Mouse (Mus musculus): ENCODE measurements around the gene Fam227b. TPM values are rescaled to one million over a fixed set of nuclear protein-coding genes. Genes with fewer than 3 reads are reported as not detected.

Gene Fam227b
- not detected for polyA plus RNA-seq (2014; fragmentation: Illumina TruSeq; extraction: RNeasy Lipid Tissue Mini Kit (QIAGEN cat#74804); ENCODE audit: low replicate concordance)

GRCm38 (mm10) chr2:126151855-126152571, at the start of gene Fam227b, which contains the start of gene Dtwd1:
TSS of gene Fam227b (minus strand) at chr2:126152004.
TSS of gene Dtwd1 (plus strand) at chr2:126152141.

GRCm38 (mm10) chr2:126034379-126035005, 117.3 kb downstream of the Fam227b start, which contains the start of gene Fgf7:
TSS of gene Fgf7 (plus strand) at chr2:126034658.

Other genes starting within 250 kb of the Fam227b start
- gene Fgf7, start 117.3 kb downstream of the Fam227b start, polyA plus RNA-seq (2014; fragmentation: Illumina TruSeq; extraction: RNeasy Lipid Tissue Mini Kit (QIAGEN cat#74804); ENCODE audit: low replicate concordance) = 13.5 TPM
- gene Dtwd1, start 137 bp upstream of the Fam227b start, polyA plus RNA-seq (2014; fragmentation: Illumina TruSeq; extraction: RNeasy Lipid Tissue Mini Kit (QIAGEN cat#74804); ENCODE audit: low replicate concordance) = 6.6 TPM
- gene Gm17555, start 63.1 kb upstream of the Fam227b start, polyA plus RNA-seq (2014; fragmentation: Illumina TruSeq; extraction: RNeasy Lipid Tissue Mini Kit (QIAGEN cat#74804); ENCODE audit: low replicate concordance) = not detected

Measured in small intestine, adult 10 weeks (tissue).